Mouse (Mus musculus): ENCODE measurements around the gene Crtc3.
A peak's percentile ranks its signal among the peaks of the same experiment; 100 is the strongest.

- peak; percentile 49; the same call in 1 of the 2 replicates for TF ChIP-seq HCFC1 (IDR thresholded peaks at IDR 0.05; ENCODE audit: low read depth, low read length)
- no peak for TF ChIP-seq POLR2A (IDR thresholded peaks at IDR 0.05; ENCODE audit: control insufficient read depth in 1 of 2, insufficient read depth in 1 of 2, low read depth in 1 of 2, low read length in 2 of 2, poor library complexity in 1 of 2)
- TF ChIP-seq MYB (IDR thresholded peaks at IDR 0.05; ENCODE audit: low read depth, low read length): no peak
- TF ChIP-seq EP300 (IDR thresholded peaks at IDR 0.05; ENCODE audit: low read depth in 1 of 2, low read length in 2 of 2): peak; percentile 85 to 90
- no peak for TF ChIP-seq CTCF (IDR thresholded peaks at IDR 0.05 in 2 of 3, conservative IDR thresholded peaks at IDR 0.05 in 1 of 3; ENCODE audit: control insufficient read depth in 1 of 3, insufficient read depth in 1 of 3, low read depth in 2 of 3, low read length in 3 of 3, poor library complexity in 1 of 3, severe bottlenecking in 1 of 3)
- no peak for TF ChIP-seq MXI1 (IDR thresholded peaks at IDR 0.05; ENCODE audit: low read depth, low read length)
- peak; percentile 45; the same call in 1 of the 2 replicates for TF ChIP-seq CHD2 (IDR thresholded peaks at IDR 0.05; ENCODE audit: low read length)
- TF ChIP-seq UBTF (IDR thresholded peaks at IDR 0.05; ENCODE audit: borderline replicate concordance, insufficient read depth, low read depth, low read length): no peak
- TF ChIP-seq POLR2AphosphoS5 (IDR thresholded peaks at IDR 0.05; ENCODE audit: borderline replicate concordance, low read depth, low read length): no peak
- no peak for TF ChIP-seq E2F4 (IDR thresholded peaks at IDR 0.05; ENCODE audit: borderline replicate concordance, low read depth, low read length)
These were observed 7.7 kb upstream of the Crtc3 start for GRCm38 (mm10) chr7:80696334-80696733.
